Mouse (Mus musculus): ENCODE results near the gene Slc51b. TPM values are rescaled to one million over a fixed set of nuclear protein-coding genes. Genes with fewer than 3 reads are reported as not detected.
A peak's percentile ranks its signal among the peaks of the same experiment; 100 is the strongest.

The Slc51b gene
- polyA plus RNA-seq, 1 experiment = not detected

DNA sequence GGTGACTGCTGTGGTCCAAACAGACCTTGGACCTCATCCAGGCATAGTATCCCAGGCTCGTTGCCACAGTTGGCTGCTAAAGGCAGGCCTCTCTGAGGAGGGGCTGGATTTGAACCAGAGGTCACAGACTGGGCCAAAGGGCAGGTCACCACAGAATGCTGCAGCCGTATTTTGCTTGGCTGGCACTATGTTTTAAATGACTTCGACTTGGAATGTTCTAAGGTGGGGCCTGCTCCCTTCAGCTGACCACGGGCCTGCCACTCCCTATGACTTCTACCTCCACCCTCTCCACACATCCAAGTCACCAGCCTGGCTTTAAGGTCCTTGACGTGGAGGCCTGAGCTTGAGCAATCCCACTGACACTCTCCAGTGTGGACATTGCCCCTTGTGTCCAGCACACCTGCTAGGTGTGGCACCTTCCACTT is 13.9 kb downstream of the Slc51b start:
- DNase-seq (ENCODE audit: low spot score) = no peak

DNA sequence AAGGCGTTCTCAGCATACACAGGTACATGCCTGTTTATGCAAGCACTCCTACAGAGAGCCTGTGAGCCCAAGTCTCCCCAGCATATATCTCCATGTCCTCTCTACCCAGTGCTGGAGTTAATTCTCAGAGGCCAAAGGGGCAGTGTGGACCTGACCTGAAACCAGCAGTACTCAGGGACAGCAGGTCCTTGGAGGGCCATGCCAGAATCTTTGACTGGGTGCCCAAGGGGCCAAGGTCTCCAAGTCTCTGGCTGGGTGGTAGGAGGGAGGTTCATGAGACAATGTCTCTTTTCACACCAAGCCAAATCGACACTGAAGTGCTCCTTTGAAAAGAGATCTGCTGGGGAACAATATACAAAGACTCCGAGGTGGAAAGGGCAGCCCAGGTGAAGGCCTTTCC is 14.9 kb downstream of the Slc51b start:
- no peak for DNase-seq (ENCODE audit: low spot score)

DNA sequence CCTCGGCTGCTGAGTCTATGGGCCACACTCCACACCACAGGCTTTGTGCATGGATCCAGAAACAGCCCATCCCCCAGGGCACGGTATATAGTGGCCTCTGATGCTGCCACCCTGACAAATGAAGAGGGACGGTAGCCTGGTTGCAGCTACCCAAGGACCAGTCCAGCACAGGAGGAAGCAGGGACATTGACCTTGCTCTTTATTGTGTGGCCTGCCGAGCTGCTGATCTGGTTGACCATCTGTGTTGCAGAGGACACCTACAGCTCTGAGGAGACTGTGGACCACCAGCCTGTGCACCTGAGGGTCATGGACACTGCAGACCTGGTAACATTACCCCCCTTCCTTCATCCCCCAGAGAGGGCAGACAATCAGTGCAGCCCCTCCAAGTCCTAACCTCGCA is 15.4 kb downstream of the Slc51b start:
- no peak for DNase-seq (ENCODE audit: low spot score)

DNA sequence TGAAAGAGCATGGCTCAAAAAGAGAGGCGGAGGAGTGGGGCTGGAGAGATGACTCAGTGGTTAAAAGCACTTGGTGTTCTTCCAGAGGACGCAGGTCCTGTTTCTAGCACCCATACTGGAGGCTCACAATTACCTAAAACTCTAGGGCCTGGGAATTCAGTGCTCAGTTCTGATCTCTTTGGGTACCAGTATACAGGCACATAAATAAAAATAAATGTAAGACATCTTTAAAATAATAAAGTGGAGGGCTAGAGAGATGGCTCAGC is 17.6 kb downstream of the Slc51b start:
- no peak for DNase-seq (ENCODE audit: low spot score)

DNA sequence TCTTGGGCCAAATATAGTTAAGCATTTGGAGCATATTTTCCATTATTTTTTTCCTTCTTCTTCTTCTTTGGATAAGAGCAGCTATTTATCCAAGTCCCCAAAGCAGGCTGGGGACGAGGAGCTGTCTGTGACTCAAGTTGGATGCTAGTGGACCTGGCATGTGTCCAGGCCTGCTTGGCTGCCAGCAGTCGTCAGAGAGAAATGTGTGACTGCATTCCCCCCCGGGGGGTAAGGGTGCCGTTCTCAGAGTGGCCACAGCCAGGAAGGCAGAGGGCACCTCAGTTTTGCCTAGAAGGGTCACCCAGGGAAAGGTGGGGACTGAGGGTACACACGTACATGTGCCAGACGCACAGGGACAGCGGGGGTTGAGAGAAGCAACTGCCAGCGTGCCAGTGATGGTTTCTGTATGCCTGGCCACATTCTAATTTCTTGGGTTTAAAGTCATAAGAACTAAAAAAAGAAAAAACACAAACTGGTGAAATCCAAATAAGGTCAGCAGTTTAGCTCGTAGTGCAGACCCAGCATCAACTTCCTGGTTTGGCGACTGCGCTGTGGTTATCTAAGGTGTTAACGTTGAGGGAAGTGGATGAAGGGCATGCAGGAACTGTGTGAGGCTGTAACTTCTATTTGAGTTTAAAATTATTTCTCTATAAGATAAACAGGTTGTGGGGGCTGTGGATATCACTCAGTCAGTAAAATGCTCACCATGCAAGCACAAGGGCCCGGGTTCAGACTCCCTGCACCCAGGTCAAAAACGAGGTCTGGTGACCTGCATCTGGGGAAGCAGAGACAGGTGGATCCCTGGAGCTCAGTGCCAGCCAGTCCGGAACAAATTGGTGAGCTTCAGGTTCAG is 18.2 kb downstream of the Slc51b start:
- peak; percentile 46 for DNase-seq (ENCODE audit: low spot score)

DNA sequence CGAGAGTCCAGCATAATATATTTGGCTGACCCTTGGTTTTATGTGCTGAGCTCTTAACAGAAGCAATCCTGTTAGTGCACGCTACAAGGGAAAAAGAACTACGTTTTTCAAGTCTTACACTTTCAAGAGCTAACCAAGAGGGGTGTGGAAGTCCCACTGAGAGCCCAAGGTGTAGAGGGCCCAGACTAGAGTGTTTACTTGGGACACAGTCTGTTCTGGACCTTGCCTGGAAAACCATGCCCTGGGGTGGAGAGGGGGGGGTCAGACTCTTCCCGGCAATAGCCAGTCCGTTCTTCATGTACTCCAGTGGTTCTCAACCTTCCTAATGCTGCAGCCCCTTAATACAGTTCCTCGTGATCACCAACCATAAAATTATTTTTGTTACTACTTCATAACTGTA is 22.8 kb downstream of the Slc51b start:
- no peak for DNase-seq (ENCODE audit: low spot score)

DNA sequence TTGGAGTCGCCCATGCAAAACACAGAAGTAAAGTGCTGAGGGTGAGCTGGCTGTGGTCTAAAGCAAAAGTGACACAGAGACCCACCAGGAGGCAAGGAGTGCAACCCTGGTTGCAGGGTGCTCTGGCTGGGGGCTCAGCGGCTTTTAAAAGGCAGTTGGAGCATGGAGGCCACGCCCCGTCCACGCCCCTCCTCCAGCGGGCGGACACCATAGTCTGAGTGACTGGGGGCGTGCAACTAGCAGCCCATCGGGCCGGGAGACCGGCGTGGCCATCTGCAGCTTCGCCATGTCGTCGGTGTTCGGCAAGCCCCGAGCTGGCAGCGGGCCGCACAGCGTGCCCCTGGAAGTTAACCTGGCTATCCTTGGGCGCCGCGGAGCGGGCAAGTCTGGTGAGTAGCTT is 24.5 kb downstream of the Slc51b start, which contains the start of gene Rasl12:
TSS of gene Rasl12 (plus strand) at position 228 of the 400 bp plus-strand sequence.
- DNase-seq (ENCODE audit: low spot score) = peak; percentile 41

DNA sequence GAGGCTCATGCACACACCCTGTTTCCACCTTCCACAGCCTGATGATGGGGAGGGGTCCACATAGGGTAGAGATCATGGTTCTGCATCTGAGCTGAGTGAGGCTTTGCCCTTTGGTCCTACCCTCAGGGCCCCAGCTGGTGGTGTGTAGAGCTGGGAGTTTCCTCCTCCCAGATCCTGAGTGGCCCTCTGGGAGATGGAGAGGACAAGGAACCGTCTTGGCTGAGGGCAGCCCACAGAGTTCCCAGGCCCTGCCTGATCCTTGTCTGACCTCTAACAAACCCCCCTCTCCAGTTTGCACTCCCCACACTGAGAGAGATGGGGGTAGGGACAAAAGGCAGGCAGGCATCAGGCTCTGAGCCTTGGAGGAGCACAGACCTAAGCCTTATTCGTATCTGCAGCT is 28.4 kb downstream of the Slc51b start:
- no peak for DNase-seq (ENCODE audit: low spot score)

DNA sequence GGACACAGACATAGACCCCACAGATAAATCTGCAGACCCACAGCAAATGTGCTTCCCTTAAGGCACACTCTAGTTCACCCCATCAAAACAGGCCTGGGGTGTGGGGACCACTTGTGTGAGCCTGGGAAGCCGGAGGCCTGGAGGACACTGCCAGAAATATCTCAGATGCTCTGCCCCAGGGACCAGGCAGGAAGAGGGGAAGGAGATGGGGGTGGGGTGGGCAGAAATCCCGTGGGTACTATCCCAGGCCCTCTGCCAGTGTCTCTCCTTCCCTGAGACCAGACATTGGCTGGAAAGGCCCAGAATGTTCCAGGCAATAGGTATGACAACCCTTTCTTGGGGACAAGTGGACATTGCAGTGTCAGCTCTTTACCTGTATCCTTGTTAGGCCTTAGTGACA is 29.1 kb downstream of the Slc51b start:
- DNase-seq (ENCODE audit: low spot score) = no peak

DNA sequence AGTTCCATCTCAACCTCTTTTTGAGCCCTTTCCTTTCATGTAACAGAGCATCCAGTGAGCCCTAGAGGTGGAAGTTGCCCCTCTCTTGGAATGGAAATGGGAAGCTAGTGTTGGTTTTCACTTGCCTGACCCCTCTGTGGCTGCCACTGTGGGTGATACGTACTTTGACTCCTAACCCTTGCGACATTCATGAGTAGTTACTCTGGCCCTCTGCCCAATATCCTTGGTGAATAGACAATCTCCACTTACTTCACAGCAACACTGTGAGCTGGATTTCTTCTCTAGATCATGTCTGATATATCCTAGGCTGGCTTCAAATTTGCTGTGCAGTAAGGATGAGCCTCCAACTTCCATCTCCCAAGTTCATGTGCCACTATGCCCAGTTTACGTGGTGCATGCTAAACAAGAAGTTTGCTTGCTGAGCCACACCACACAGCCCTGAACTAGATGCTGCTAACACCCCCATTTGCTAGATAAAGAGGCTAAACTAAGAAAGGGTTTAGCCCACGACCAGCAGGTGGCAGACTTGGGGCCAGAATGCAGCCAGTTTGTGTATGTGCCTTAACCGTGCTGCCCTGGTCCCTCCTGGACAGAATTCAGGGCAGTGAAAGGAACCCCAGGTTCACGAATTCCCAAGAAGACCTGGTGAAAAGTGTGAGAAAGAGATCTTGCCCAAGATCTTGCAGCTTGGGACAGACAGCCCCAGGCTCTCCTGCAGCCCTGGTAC is 30.0 kb downstream of the Slc51b start:
- no peak for DNase-seq (ENCODE audit: low spot score)

DNA sequence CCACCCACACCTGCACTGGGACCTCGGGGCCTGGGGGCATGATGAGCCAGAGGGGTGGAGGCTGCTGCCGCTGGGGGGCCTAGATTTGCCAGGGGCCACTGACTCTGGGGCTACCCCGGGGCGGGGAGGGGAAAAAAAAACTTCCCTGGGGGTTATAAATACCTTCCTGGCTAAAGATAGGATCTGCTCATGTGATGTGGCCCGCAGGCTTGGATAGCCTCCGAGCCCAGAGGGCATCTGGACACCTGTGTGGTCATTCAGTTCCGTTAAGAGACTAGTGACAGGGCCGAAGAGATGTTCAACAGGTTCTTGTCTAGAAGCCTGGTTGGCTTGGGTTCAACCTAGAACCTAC is 31.2 kb downstream of the Slc51b start, which contains the start of gene Kbtbd13:
TSS of gene Kbtbd13 (minus strand) at position 40 of the 352 bp plus-strand sequence.
- no peak for DNase-seq (ENCODE audit: low spot score)

DNA sequence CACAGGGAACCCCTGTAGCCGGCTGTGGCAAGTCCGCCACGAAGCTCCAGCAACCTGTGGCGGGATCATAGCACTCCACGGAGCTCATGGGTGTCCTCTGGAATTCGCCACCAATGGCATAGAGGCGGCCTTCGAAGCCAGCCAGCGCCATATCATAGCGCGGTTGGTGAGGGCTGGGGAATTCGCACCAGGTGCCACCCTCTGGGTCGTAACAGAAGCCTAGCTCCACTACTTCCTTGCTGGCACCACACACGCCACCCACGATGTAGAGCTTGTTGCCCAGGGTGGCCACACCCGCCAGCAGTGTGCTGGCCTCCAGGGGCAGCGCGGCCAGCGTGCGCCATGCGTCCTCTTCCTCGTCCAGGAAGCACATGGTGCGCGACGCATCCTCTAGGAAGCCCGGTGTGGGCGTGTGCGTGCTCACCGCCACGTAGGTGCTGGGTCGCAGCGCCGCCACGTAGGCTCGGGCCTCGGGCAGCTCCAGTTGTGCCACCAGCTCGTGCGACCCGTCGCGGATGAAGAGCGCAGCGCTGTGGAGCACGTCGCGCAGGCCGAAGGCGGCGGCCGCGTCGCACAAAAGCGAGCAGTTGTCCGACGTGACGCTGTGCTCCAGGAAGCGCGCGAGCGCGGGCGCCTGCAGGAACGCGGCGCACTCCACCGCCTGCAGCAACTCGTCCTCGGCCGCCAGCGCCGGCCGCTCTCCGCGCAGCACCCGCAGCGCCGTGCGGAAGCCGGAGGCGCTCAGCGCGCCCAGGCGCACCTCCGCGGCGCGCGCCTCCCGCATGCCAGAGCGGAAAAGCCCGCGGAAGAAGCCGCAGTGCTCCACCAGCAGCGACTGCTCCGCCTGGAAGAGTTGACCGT is 31.8 kb downstream of the Slc51b start:
- no peak for DNase-seq (ENCODE audit: low spot score)

DNA sequence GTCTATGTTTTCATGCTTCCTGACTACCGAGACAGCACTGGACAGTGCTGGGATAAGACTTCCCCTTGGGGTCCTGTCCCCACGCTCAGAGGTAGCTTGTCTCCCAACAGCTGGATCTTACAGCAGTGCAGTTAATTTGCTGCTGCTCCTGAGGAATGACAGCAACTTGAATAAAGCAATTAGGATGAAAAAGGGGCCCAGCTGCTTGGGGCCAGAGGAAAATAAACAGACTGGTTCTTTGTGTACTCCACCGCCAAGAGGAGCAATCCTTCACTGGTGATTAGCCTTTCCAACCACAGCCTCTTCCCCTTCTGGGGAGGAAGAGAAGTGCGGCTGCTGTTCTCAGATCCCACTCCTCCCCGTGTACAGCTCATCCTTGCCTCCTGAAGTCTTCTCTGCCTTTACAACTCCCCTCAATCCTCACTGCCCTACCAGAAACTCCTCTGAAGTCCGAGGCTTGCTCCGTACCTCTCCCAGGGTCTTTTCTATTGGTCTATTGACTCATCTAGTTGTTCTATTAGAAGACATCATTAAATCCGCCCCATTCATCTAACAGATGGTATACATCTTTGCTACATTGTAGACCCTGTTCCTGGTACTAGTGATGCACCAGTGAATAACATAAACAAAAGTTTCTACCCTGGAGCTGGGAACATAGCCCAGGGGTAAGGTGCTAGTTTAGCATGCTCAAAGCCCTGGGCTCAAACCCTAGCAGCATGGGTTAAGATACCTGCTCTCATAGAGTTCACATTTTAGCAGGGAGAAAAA is 36.2 kb downstream of the Slc51b start:
- DNase-seq (ENCODE audit: low spot score) = no peak

DNA sequence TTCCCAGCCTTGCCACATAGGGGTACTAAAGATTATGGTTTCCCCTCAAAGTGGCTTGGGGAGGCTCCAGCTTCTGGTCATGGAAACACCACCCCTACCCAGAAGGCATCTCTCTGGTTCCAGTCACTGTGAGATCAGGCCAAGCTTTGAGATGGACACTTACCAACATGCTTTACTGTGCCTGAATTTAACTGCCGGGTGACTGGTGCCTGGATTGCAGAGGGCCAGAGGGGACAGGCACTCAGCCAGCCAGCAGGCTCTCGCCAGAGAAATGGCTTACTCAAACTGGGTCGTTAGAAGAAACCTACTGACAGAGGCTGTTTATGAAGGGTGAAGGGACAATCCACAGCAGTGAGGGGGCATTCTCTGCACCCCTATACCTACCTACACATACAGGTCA is 38.5 kb downstream of the Slc51b start:
- no peak for DNase-seq (ENCODE audit: low spot score)

DNA sequence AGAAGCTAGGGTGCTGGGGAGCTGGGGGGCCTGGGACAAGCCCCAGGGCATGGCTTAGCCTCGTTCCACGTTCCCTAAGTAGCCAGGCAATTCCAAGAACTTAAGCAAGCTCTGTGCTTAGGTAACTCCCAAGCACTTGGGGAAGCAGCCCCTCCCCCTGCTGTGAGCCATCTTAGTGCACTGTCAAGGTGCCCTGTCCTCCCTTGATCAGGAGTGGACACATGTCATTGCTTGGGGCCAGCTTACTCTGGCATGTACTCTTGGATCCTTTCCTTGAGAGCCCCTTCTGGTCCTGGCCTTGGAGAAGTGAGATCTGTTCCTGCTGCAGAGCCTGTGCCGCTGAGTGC is 40.0 kb downstream of the Slc51b start:
- DNase-seq (ENCODE audit: low spot score) = no peak

DNA sequence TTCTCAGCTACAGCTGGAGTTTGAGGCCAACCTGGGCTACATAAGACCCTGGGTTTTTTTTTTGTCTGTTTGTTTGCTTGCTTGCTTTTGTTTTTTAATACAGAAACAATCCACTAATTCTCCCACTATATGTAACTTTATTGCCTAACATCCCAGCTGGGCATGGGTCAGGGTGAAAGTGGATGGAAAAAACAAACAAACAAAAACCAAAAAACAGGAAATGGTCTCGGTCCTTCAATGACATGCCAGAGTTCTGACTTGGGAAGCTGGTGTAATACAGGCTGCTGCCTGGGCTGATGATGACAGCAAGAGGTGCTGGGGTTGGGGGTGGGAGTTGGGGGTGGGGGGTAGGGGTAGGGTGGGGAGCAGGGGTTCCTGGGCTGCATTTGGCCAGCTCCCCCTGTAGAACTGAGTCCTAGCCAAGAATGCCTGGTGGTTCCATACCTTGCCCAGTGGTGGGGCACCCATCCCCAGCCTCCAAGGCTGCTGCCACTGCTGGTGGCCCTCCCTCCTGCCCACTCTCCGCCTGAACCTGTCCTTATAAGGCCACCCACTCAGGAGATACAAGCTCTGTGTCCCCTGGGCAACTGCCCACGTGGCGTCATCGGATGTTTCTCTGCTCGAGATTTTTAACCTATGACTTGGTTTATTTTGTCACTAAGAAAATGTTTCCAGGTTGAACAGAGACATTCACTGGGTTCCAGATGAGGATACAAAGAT is 40.6 kb downstream of the Slc51b start:
- no peak for DNase-seq (ENCODE audit: low spot score)

DNA sequence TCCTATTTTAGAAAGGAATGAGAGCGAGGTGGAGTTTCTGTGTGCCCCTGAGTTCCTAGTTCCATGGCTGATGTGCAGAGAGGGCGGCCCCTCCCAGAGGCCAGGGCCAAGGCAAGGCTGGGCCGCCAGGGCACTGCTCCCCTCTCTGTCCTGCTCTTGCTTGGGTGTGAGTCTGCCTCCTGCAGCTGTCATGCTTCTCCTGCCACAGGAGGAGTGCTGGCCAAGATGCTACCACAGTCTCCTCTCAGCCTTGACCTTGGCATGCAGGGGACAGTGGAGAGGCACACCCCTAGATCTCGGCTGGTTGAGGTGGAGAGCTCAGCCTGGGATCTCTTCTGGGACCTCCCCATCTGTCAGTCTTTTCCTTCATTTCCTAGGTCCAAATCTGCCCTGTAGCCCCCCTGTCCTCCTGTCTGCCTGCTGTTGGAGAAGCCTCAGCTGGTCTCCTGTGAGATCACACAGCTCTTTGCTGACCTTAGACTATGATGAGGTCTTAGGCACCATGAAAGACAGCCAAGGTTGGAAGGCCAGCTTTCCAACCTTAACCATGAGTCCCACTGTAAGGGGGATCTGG is 41.7 kb downstream of the Slc51b start:
- DNase-seq (ENCODE audit: low spot score) = no peak

DNA sequence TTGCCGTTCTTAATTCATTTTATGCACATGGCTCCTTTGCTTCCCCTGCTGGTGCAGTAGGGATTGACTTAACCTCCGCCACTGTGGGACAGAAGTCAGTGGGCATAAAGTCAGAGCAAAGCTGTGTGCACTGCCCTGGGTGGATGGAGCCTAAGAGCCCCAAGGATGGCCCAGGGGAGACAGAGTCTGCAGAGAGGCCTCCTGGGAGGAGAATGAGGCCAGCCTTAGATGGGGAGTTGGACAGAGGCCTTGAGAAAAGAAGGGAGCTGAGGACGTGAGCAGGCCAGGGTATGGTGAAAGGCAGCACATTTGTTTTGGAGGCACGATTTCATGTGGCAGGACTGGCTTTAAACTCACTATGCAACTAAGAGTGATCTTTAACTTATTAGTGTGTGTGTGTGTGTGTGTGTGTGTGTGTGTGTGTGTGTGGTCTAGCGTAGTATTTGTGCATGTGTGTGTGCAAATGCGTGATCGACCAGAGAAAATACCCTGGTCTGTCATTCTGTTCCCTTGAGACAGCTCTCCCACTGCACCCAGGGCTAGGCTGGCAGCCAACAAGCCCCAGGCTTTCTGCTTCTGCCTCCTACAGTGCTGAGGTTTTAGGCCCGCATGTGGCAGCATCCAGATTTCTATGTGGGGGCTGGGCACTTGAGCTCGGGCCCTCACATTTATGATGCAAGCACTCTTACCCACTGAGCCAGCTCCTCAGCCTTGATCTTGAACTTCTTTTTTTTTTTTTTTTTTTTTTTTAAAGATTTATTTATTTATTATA is 47.4 kb downstream of the Slc51b start:
- DNase-seq (ENCODE audit: low spot score) = no peak

DNA sequence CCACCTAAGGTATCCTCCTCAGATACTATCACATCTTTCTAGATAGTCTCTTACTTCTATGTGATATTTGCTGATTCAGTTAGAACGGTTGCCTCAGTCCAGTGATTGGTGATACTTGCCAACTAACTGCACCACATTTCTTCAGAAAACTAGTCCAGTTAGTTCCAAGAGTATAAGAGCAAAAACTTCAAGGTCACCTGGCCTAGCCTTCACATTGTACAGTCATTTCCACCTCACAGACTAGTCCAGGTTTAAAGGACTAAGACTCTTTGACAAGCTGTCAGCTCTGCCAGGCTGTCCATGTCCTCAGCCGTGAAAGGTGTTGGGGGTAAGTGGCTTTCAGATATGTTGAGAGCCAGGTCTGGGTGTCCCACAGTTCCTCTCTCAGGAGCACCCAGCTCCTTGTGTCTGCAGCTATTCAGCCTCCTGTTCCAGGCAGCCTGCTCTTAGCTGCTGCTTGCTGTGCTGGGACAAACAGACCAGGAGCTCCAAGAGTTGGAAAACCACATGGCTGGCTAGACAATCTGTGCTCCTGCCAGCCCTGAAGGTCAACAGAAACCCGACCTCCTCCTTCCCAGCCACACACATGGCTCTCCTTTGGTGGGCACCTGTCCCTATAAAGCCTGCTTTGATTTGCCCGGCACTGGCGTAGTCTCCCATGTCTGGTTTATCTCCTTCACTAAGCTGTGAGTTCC is 48.1 kb downstream of the Slc51b start:
- no peak for DNase-seq (ENCODE audit: low spot score)
